Mouse (Mus musculus) spleen, adult 2 months (tissue): ENCODE measurements around the gene Tmem184b.

ENCODE experiments used
- CTCF ChIP-seq: fragments of 200-500 bp; IDR thresholded peaks from 2 replicates; pipeline ENCODE4 v1.5.1; 2011; ENCODE audit warnings: mild to moderate bottlenecking, inconsistent platforms; ENCODE audit not compliant: insufficient read depth, insufficient read length, insufficient replicate concordance; ENCODE audit errors: extremely low read depth
- POLR2A ChIP-seq: fragments of 200-500 bp; IDR thresholded peaks from 2 replicates; pipeline ENCODE4 v1.6.1; 2011; ENCODE audit warnings: low read depth, low read length, inconsistent platforms

GRCm38 (mm10) chr15:79370281-79370843 is 33.0 kb downstream of the Tmem184b start:
- no peak for TF ChIP-seq CTCF
- TF ChIP-seq POLR2A: no peak
